Mouse (Mus musculus): ENCODE results near the gene Gm4631. TPM values are rescaled to one million over a fixed set of nuclear protein-coding genes. Genes with fewer than 3 reads are reported as not detected.
"Not testable (repeated sequence)": the region's sequence is repeated elsewhere in the genome, so short reads cannot be mapped to it uniquely, and the experiment has no call there.

Gene Gm4631
- 2.5 and 2.8 TPM in 2 replicates for polyA plus RNA-seq (2015; fragmentation: Nextera tagmentation; extraction: Ambion mirVana)

DNA sequence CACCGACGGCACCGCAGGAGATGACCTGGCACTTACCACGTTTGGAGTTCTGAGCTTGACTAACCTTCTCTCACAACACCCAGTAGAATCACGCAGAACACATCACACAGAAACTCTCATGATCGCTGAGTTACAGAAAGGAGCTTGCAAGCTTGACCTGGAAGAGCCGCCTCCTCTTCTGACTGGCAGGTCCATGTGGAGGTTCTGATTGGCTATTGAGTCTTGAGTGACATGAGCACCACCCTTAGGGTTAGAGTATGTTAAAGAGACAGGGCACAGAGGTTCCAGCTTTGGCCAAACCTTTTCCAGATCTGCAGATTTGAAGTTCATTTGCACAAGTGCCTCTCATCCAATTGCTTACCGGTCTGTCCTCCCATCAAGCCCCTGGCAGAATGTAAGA, at the start of gene Gm4631:
TSS of gene Gm4631 (minus strand) at position 101 of the 400 bp plus-strand sequence.
- H3K4me2 ChIP-seq (ENCODE audit: low read depth, low read length); H3K27me3 ChIP-seq (ENCODE audit: insufficient read depth, low read length); H3K9me3 ChIP-seq (ENCODE audit: low read length); H3K9ac ChIP-seq (replicated peaks); H3K27ac ChIP-seq (ENCODE audit: low read depth); H3K4me3 ChIP-seq (ENCODE audit: low read depth, low read length); H3K36me3 ChIP-seq (replicated peaks; ENCODE audit: insufficient read depth, low read length); DNase-seq; H3K4me1 ChIP-seq (ENCODE audit: insufficient read depth); ATAC-seq: not testable (repeated sequence)
- WGBS (ENCODE audit: insufficient replicate concordance) = no CpG with 5 or more reads among the region's 8 CpGs

DNA sequence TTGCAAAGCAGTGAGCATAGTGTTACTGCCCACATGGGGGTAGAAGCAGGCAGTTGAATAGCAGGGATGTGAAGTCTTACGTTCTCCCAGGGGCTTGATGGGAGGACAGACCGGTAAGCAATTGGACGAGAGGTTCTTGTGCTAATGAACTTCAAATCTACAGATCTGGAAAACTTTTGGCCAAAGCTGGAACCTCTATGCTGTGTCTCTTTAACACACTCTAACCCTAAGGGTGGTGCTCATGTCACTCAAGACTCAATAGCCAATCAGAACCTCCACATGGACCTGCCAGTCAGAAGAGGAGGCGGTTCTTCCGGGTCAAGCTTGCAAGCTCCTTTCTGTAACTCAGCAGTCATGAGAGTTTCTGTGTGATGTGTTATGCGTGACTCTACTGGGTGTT, 34.1 kb upstream of the Gm4631 start, which contains the start of gene Zfp968:
TSS of gene Zfp968 (plus strand) at position 301 of the 400 bp plus-strand sequence.
- not testable (repeated sequence) for H3K27ac ChIP-seq (ENCODE audit: low read depth); H3K4me2 ChIP-seq (ENCODE audit: low read depth, low read length); H3K36me3 ChIP-seq (replicated peaks; ENCODE audit: insufficient read depth, low read length); H3K4me3 ChIP-seq (ENCODE audit: low read depth, low read length); ATAC-seq; H3K9ac ChIP-seq (replicated peaks); DNase-seq; H3K4me1 ChIP-seq (ENCODE audit: insufficient read depth); H3K9me3 ChIP-seq (ENCODE audit: low read length); H3K27me3 ChIP-seq (ENCODE audit: insufficient read depth, low read length)
- no CpG with 5 or more reads among the region's 6 CpGs for WGBS (ENCODE audit: insufficient replicate concordance)

DNA sequence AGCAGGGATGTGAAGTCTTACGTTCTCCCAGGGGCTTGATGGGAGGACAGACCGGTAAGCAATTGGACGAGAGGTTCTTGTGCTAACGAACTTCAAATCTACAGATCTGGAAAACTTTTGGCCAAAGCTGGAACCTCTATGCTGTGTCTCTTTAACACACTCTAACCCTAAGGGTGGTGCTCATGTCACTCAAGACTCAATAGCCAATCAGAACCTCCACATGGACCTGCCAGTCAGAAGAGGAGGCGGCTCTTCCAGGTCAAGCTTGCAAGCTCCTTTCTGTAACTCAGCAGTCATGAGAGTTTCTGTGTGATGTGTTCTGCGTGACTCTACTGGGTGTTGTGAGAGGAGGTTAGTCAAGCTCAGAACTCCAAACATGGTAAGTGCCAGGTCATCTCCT, 63.2 kb downstream of the Gm4631 start, which contains the start of gene Gm14440:
TSS of gene Gm14440 (plus strand) at position 301 of the 400 bp plus-strand sequence.
- not testable (repeated sequence) for H3K36me3 ChIP-seq (replicated peaks; ENCODE audit: insufficient read depth, low read length); H3K9ac ChIP-seq (replicated peaks); ATAC-seq; H3K27me3 ChIP-seq (ENCODE audit: insufficient read depth, low read length); H3K27ac ChIP-seq (ENCODE audit: low read depth); H3K4me3 ChIP-seq (ENCODE audit: low read depth, low read length); DNase-seq; H3K4me1 ChIP-seq (ENCODE audit: insufficient read depth); H3K4me2 ChIP-seq (ENCODE audit: low read depth, low read length); H3K9me3 ChIP-seq (ENCODE audit: low read length)
- WGBS (ENCODE audit: insufficient replicate concordance) = no CpG with 5 or more reads among the region's 6 CpGs

Other genes starting within 250 kb of the Gm4631 start
- gene Gm14399, start 196.2 kb downstream of the Gm4631 start, polyA plus RNA-seq (2015; fragmentation: Nextera tagmentation; extraction: Ambion mirVana) = 1.2 and 2.4 TPM in 2 replicates
- 0.08 TPM in 1 of 2 replicates, not detected in the other for gene Gm14443, start 162.3 kb downstream of the Gm4631 start, polyA plus RNA-seq (2015; fragmentation: Nextera tagmentation; extraction: Ambion mirVana)
- gene Gm14391, start 131.3 kb downstream of the Gm4631 start, polyA plus RNA-seq (2015; fragmentation: Nextera tagmentation; extraction: Ambion mirVana) = 0.22 and 1.4 TPM in 2 replicates
- gene Gm14440, start 63.1 kb downstream of the Gm4631 start, polyA plus RNA-seq (2015; fragmentation: Nextera tagmentation; extraction: Ambion mirVana) = not detected in 2 replicates
- gene Zfp968, start 34.2 kb upstream of the Gm4631 start, polyA plus RNA-seq (2015; fragmentation: Nextera tagmentation; extraction: Ambion mirVana) = 1.2 and 1.8 TPM in 2 replicates
- gene Gm4724, start 97.6 kb upstream of the Gm4631 start, polyA plus RNA-seq (2015; fragmentation: Nextera tagmentation; extraction: Ambion mirVana) = 2.5 and 3.7 TPM in 2 replicates
- 1.6 and 1.8 TPM in 2 replicates for gene Zfp965, start 131.8 kb upstream of the Gm4631 start, polyA plus RNA-seq (2015; fragmentation: Nextera tagmentation; extraction: Ambion mirVana)